ENCODE assay signal across 8 mouse cellular contexts in the genomic region with DNA sequence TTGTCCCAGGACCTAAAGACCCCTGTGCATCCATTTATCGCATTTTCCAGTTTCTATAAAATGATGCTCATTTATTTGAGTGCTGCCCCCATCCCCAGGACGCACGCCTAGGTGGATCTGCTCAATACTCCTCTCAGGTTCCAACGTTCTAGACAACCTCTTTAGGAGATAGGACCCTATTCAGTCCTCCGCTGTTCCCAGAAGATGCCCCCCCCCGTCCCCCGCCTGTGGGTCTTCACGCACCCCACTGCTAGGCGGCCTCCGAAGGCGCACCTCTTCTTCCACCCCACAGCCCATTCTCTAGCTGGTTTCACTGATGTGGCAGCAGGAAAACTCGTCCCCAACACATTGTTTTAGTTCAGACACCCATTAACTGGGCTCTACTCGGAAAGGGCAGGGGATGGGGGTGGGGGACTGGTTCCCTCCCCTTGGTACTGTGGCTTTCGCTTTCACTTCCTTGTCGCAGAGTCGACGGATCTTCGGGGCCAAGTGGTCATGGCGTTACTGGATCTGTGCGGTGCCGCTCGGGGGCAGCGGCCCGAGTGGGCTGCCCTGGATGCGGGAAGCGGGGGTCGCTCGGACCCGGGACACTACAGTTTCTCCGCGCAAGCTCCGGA. TPM values are rescaled to one million over a fixed set of nuclear protein-coding genes. Genes with fewer than 3 reads are reported as not detected.
DNase-seq lines count a peak whose midpoint lies in the region; ATAC-seq lines count a peak whose summit lies in the region.

No protein-coding gene starts in this region.

- no peak overlapping the region for H3K9ac ChIP-seq in forebrain, embryonic 13.5 days
- 0 out of 2 replicates have a peak overlapping the region, but pooled peaks have one; percentile 8 for H3K9ac ChIP-seq in hindbrain, embryonic 12.5 days
- H3K9ac ChIP-seq in limb, embryonic 15.5 days = no peak overlapping the region
- peak overlapping the region; percentile 26; the same call in 1 of the 2 replicates for H3K9ac ChIP-seq in midbrain, embryonic 15.5 days

- no peak for ATAC-seq in forebrain, embryonic 13.5 days
- peak; percentile 57 for ATAC-seq in hindbrain, embryonic 12.5 days (ENCODE audit: low FRiP score)
- no peak for ATAC-seq in limb, embryonic 15.5 days (ENCODE audit: insufficient number of reproducible peaks, low FRiP score, low TSS enrichment, low read depth)
- peak; percentile 22; the same call in 1 of the 2 replicates for ATAC-seq in midbrain, embryonic 15.5 days (replicated peaks)

- no peaks in the 10 kb centered on the region for H3K9me3 ChIP-seq in forebrain, embryonic 13.5 days (replicated peaks)
- H3K9me3 ChIP-seq in hindbrain, embryonic 12.5 days (replicated peaks) = no peaks in the 10 kb centered on the region
- no peaks in the 10 kb centered on the region for H3K9me3 ChIP-seq in limb, embryonic 15.5 days
- H3K9me3 ChIP-seq in midbrain, embryonic 15.5 days = no peaks in the 10 kb centered on the region

- H3K4me1 ChIP-seq in forebrain, embryonic 13.5 days = peaks cover 17% of the 10 kb centered on the region
- peaks cover 12% of the 10 kb centered on the region for H3K4me1 ChIP-seq in hindbrain, embryonic 12.5 days
- peaks cover 14% of the 10 kb centered on the region for H3K4me1 ChIP-seq in limb, embryonic 15.5 days
- peaks cover 15% of the 10 kb centered on the region for H3K4me1 ChIP-seq in midbrain, embryonic 15.5 days

- peak; percentile 51 for DNase-seq in ovary, postnatal 36 days (ENCODE audit: low spot score)
- DNase-seq in ovary, postnatal 10 days (ENCODE audit: low spot score) = no peak
- DNase-seq in thymus, postnatal 14 days = peak; percentile 84
- DNase-seq in right cerebral cortex, postnatal 36 days (ENCODE audit: low spot score in 2 of 2) = no peak

- peak overlapping the region; percentile 39 for H3K4me3 ChIP-seq in forebrain, embryonic 13.5 days
- peak overlapping the region; percentile 37 for H3K4me3 ChIP-seq in hindbrain, embryonic 12.5 days
- H3K4me3 ChIP-seq in limb, embryonic 15.5 days = peak overlapping the region; percentile 43
- peak overlapping the region; percentile 42 for H3K4me3 ChIP-seq in midbrain, embryonic 15.5 days

- WGBS in forebrain, embryonic 13.5 days = 2% methylated on average over 32 of the region's 32 CpGs
- WGBS in hindbrain, embryonic 12.5 days = 2% methylated on average over 32 of the region's 32 CpGs
- 2% methylated on average over 32 of the region's 32 CpGs for WGBS in limb, embryonic 15.5 days
- WGBS in midbrain, embryonic 15.5 days = 2% methylated on average over 32 of the region's 32 CpGs

- H3K4me2 ChIP-seq in forebrain, embryonic 13.5 days = peak overlapping the region; percentile 63
- H3K4me2 ChIP-seq in hindbrain, embryonic 12.5 days (replicated peaks) = peak overlapping the region; percentile 64
- peak overlapping the region; percentile 83 for H3K4me2 ChIP-seq in limb, embryonic 15.5 days
- peak overlapping the region; percentile 73 for H3K4me2 ChIP-seq in midbrain, embryonic 15.5 days

- H3K27me3 ChIP-seq in forebrain, embryonic 13.5 days = peaks cover 86% of the 10 kb centered on the region
- H3K27me3 ChIP-seq in hindbrain, embryonic 12.5 days = peaks cover 88% of the 10 kb centered on the region
- peaks cover 77% of the 10 kb centered on the region for H3K27me3 ChIP-seq in limb, embryonic 15.5 days
- H3K27me3 ChIP-seq in midbrain, embryonic 15.5 days (replicated peaks) = peaks cover 60% of the 10 kb centered on the region

- no peaks in the 10 kb centered on the region for H3K36me3 ChIP-seq in forebrain, embryonic 13.5 days (ENCODE audit: poor library complexity, severe bottlenecking)
- no peaks in the 10 kb centered on the region for H3K36me3 ChIP-seq in hindbrain, embryonic 12.5 days
- H3K36me3 ChIP-seq in limb, embryonic 15.5 days = no peaks in the 10 kb centered on the region
- no peaks in the 10 kb centered on the region for H3K36me3 ChIP-seq in midbrain, embryonic 15.5 days (replicated peaks)

- no peak overlapping the region for H3K27ac ChIP-seq in forebrain, embryonic 13.5 days
- no peak overlapping the region for H3K27ac ChIP-seq in hindbrain, embryonic 12.5 days
- no peak overlapping the region for H3K27ac ChIP-seq in limb, embryonic 15.5 days
- H3K27ac ChIP-seq in midbrain, embryonic 15.5 days = no peak overlapping the region

RNA-seq across cellular contexts. Expression of gene Psmb8, which starts 0.5 kb away (rescaled TPM):
- 0.65 and 1.6 TPM in 2 replicates for polyA plus RNA-seq in forebrain, embryonic 13.5 days (2015; fragmentation: Nextera tagmentation; extraction: Ambion mirVana)
- polyA plus RNA-seq in hindbrain, embryonic 12.5 days (2016; fragmentation: Nextera tagmentation; extraction: Ambion mirVana) = 1.8 and 2.9 TPM in 2 replicates
- polyA plus RNA-seq in limb, embryonic 15.5 days (2015; fragmentation: Nextera tagmentation; extraction: Ambion mirVana) = 11.7 and 12.1 TPM in 2 replicates
- 4.1 and 4.2 TPM in 2 replicates for polyA plus RNA-seq in midbrain, embryonic 15.5 days (2015; fragmentation: Nextera tagmentation; extraction: Ambion mirVana)

RNA-seq across cellular contexts. Expression of gene Tap2, which starts 5.3 kb away (rescaled TPM):
- polyA plus RNA-seq in forebrain, embryonic 13.5 days (2015; fragmentation: Nextera tagmentation; extraction: Ambion mirVana) = 0.76 and 0.87 TPM in 2 replicates
- polyA plus RNA-seq in hindbrain, embryonic 12.5 days (2016; fragmentation: Nextera tagmentation; extraction: Ambion mirVana) = 1.3 and 1.4 TPM in 2 replicates
- polyA plus RNA-seq in limb, embryonic 15.5 days (2015; fragmentation: Nextera tagmentation; extraction: Ambion mirVana) = 5.9 and 6.1 TPM in 2 replicates
- 1.7 and 2.2 TPM in 2 replicates for polyA plus RNA-seq in midbrain, embryonic 15.5 days (2015; fragmentation: Nextera tagmentation; extraction: Ambion mirVana)

RNA-seq across cellular contexts. Expression of gene Psmb9, which starts 10.4 kb away (rescaled TPM):
- polyA plus RNA-seq in forebrain, embryonic 13.5 days (2015; fragmentation: Nextera tagmentation; extraction: Ambion mirVana) = 0.43 and 0.73 TPM in 2 replicates
- polyA plus RNA-seq in hindbrain, embryonic 12.5 days (2016; fragmentation: Nextera tagmentation; extraction: Ambion mirVana) = 1.0 TPM in 2 replicates
- polyA plus RNA-seq in limb, embryonic 15.5 days (2015; fragmentation: Nextera tagmentation; extraction: Ambion mirVana) = 3.1 and 3.4 TPM in 2 replicates
- 1.5 and 2.0 TPM in 2 replicates for polyA plus RNA-seq in midbrain, embryonic 15.5 days (2015; fragmentation: Nextera tagmentation; extraction: Ambion mirVana)

RNA-seq across cellular contexts. Expression of gene Tap1, which starts 10.7 kb away (rescaled TPM):
- 0.84 and 0.94 TPM in 2 replicates for polyA plus RNA-seq in forebrain, embryonic 13.5 days (2015; fragmentation: Nextera tagmentation; extraction: Ambion mirVana)
- polyA plus RNA-seq in hindbrain, embryonic 12.5 days (2016; fragmentation: Nextera tagmentation; extraction: Ambion mirVana) = 1.8 and 2.2 TPM in 2 replicates
- 13.2 and 13.4 TPM in 2 replicates for polyA plus RNA-seq in limb, embryonic 15.5 days (2015; fragmentation: Nextera tagmentation; extraction: Ambion mirVana)
- polyA plus RNA-seq in midbrain, embryonic 15.5 days (2015; fragmentation: Nextera tagmentation; extraction: Ambion mirVana) = 2.3 and 3.1 TPM in 2 replicates

RNA-seq across cellular contexts. Expression of gene H2-Ob, which starts 40.7 kb away (rescaled TPM):
- not detected in 2 replicates for polyA plus RNA-seq in forebrain, embryonic 13.5 days (2015; fragmentation: Nextera tagmentation; extraction: Ambion mirVana)
- polyA plus RNA-seq in hindbrain, embryonic 12.5 days (2016; fragmentation: Nextera tagmentation; extraction: Ambion mirVana) = not detected in 2 replicates
- polyA plus RNA-seq in limb, embryonic 15.5 days (2015; fragmentation: Nextera tagmentation; extraction: Ambion mirVana) = 0.32 TPM in 1 of 2 replicates, not detected in the other
- polyA plus RNA-seq in midbrain, embryonic 15.5 days (2015; fragmentation: Nextera tagmentation; extraction: Ambion mirVana) = 0.06 and 0.18 TPM in 2 replicates

Comparison
In these comparisons a context has a peak if more than half of its experiments do, and no peak if none do; other contexts are left out.
1. DNase-seq: peak in ovary, postnatal 36 days (single experiment) and thymus, postnatal 14 days (single experiment); none in ovary, postnatal 10 days (single experiment) and right cerebral cortex, postnatal 36 days (0 of 2).
2. ATAC-seq: peak in hindbrain, embryonic 12.5 days (single experiment) and midbrain, embryonic 15.5 days (single experiment); none in forebrain, embryonic 13.5 days (single experiment) and limb, embryonic 15.5 days (single experiment).
3. H3K9ac ChIP-seq: peak in hindbrain, embryonic 12.5 days (single experiment) and midbrain, embryonic 15.5 days (single experiment); none in forebrain, embryonic 13.5 days (single experiment) and limb, embryonic 15.5 days (single experiment).
4. Peak in every context shown above with its lines, with median percentiles within 50 percentile points of each other: H3K4me2 ChIP-seq and H3K4me3 ChIP-seq.